ENCODE assay signal across 19 mouse cellular contexts in genomic region chr6:121176731-121177098, GRCm38 (mm10). TPM values are rescaled to one million over a fixed set of nuclear protein-coding genes. Genes with fewer than 3 reads are reported as not detected.
A peak's percentile ranks its signal among the peaks of the same experiment; 100 is the strongest.
DNase-seq lines count a peak whose midpoint lies in the region; ATAC-seq and TF ChIP-seq lines count a peak whose summit lies in the region.
"Had no signal": no experiment of that assay in that cellular context is flagged by ENCODE, and none has a peak within 500 bp of the region (broad histone marks: within the 10 kb centered on the region; RNA-seq: fewer than 3 reads in every experiment).

No protein-coding gene starts in this region.

- no peaks in the 10 kb centered on the region for H3K36me3 ChIP-seq in liver, adult 2 months (ENCODE audit: control insufficient read depth, insufficient read depth, low read length)
- H3K36me3 ChIP-seq in intestine, embryonic 16.5 days (ENCODE audit: control insufficient read depth, insufficient read depth, low read length), result no peaks in the 10 kb centered on the region
- H3K36me3 ChIP-seq in stomach, postnatal 0 days (ENCODE audit: control insufficient read depth, insufficient read depth, low read length), result no peaks in the 10 kb centered on the region
- H3K36me3 ChIP-seq: forebrain, embryonic 15.5 days; kidney, embryonic 15.5 days; midbrain, embryonic 10.5 days had no signal

- peak overlapping the region; percentile 42 for H3K4me2 ChIP-seq in intestine, embryonic 16.5 days (ENCODE audit: low read depth, low read length)
- peak overlapping the region; percentile 27; the same call in 1 of the 2 replicates for H3K4me2 ChIP-seq in stomach, postnatal 0 days (replicated peaks; ENCODE audit: low read depth)
- H3K4me2 ChIP-seq: forebrain, embryonic 15.5 days; kidney, embryonic 15.5 days; liver, embryonic 11.5 days had no signal

- no peak for TF ChIP-seq CTCF in gastrocnemius, adult 2 months (IDR thresholded peaks at IDR 0.05)
- no peak for TF ChIP-seq CTCF in liver, adult 2 months (IDR thresholded peaks at IDR 0.05; ENCODE audit: low read depth, low read length)
- TF ChIP-seq CTCF in stomach, postnatal 0 days (IDR thresholded peaks at IDR 0.05; ENCODE audit: low read depth), result no peak

- H3K4me1 ChIP-seq in liver, adult 2 months (ENCODE audit: control insufficient read depth, insufficient read depth, low read length), result peaks cover 17% of the 10 kb centered on the region
- H3K4me1 ChIP-seq in intestine, embryonic 16.5 days (ENCODE audit: control insufficient read depth, insufficient read depth, low read length), result peaks cover 11% of the 10 kb centered on the region
- no peaks in the 10 kb centered on the region for H3K4me1 ChIP-seq in stomach, postnatal 0 days (replicated peaks; ENCODE audit: control insufficient read depth, insufficient read depth)

- no peaks in the 10 kb centered on the region for H3K79me2 ChIP-seq in liver, adult 2 months (ENCODE audit: control insufficient read depth, insufficient read depth, low read length)

- no peak overlapping the region for H3K9ac ChIP-seq in liver, adult 2 months (ENCODE audit: low read depth, low read length)
- H3K9ac ChIP-seq in intestine, embryonic 16.5 days (ENCODE audit: low read depth, low read length), result 0 out of 2 replicates have a peak overlapping the region, but pooled peaks have one; percentile 34
- no peak overlapping the region for H3K9ac ChIP-seq in stomach, postnatal 0 days (ENCODE audit: low read length)
- H3K9ac ChIP-seq: forebrain, embryonic 15.5 days; kidney, embryonic 15.5 days; liver, postnatal 0 days had no signal

- intact Hi-C loops in gastrocnemius, adult 2 months (cut with DNase I), result no loop called here

- no peaks in the 10 kb centered on the region for H3K9me3 ChIP-seq in intestine, embryonic 16.5 days (ENCODE audit: control insufficient read depth, low read length)
- H3K9me3 ChIP-seq in stomach, postnatal 0 days (ENCODE audit: control insufficient read depth, low read length), result no peaks in the 10 kb centered on the region
- H3K9me3 ChIP-seq: forebrain, embryonic 15.5 days; kidney, embryonic 15.5 days; midbrain, embryonic 10.5 days had no signal

- no peak for TF ChIP-seq EP300 in stomach, postnatal 0 days (optimal IDR thresholded peaks at IDR 0.05)

- ATAC-seq in intestine, embryonic 16.5 days, result no peak
- 0 out of 2 replicates have a peak, but pooled peaks have one; percentile 0 for ATAC-seq in stomach, postnatal 0 days (ENCODE audit: low FRiP score, low TSS enrichment)
- no peak for ATAC-seq in CD4-positive, CD25-positive, alpha-beta regulatory T cell, adult 4 months
- ATAC-seq: forebrain, embryonic 15.5 days; liver, postnatal 0 days; lung, postnatal 0 days; Patski had no signal

- DNase-seq in gastrocnemius, adult 2 months, result no peak
- no peak for DNase-seq in gastrocnemius, postnatal 4 days (ENCODE audit: low spot score in 2 of 2)
- no peak for DNase-seq in liver, adult 2 months (ENCODE audit: extremely low read depth, low read depth, low spot score)
- DNase-seq in liver, result no peak
- DNase-seq in stomach, postnatal 0 days (ENCODE audit: low spot score), result no peak
- DNase-seq in ovary, postnatal 14 days (ENCODE audit: low spot score), result no peak
- DNase-seq: cerebellum, adult 11 months; gastrocnemius, postnatal 25 days; liver, postnatal 0 days; right cerebral cortex, adult 18-20 months; thymus, postnatal 25 days had no signal

- TF ChIP-seq POLR2A in liver, adult 2 months (IDR thresholded peaks at IDR 0.05; ENCODE audit: extremely low read depth, insufficient read depth, low read length), result no peak

- 87% methylated on average over 4 of the region's 4 CpGs for WGBS in liver, adult 2 months
- 53% methylated on average over 4 of the region's 4 CpGs for WGBS in intestine, embryonic 16.5 days
- 52% methylated on average over 4 of the region's 4 CpGs for WGBS in stomach, postnatal 0 days

- H3K4me3 ChIP-seq in gastrocnemius, adult 2 months, result no peak overlapping the region
- H3K4me3 ChIP-seq in liver, adult 2 months (ENCODE audit: insufficient read depth, low read depth, low read length), result no peak overlapping the region
- H3K4me3 ChIP-seq in intestine, embryonic 16.5 days (ENCODE audit: low read length), result no peak overlapping the region
- H3K4me3 ChIP-seq in stomach, postnatal 0 days (ENCODE audit: low read depth, low read length), result no peak overlapping the region
- H3K4me3 ChIP-seq: forebrain, embryonic 15.5 days; kidney, embryonic 15.5 days; midbrain, embryonic 10.5 days had no signal

- peak overlapping the region; percentile 28; the same call in 1 of the 2 replicates for H3K27ac ChIP-seq in gastrocnemius, adult 2 months
- peak overlapping the region; percentile 34; the same call in 1 of the 2 replicates for H3K27ac ChIP-seq in liver, adult 2 months (replicated peaks; ENCODE audit: insufficient read depth, low read depth, low read length)
- H3K27ac ChIP-seq in intestine, embryonic 16.5 days (ENCODE audit: low read length), result peak overlapping the region; percentile 90
- H3K27ac ChIP-seq in stomach, postnatal 0 days (replicated peaks), result peak overlapping the region; percentile 86
- H3K27ac ChIP-seq: forebrain, embryonic 15.5 days; kidney, embryonic 15.5 days; midbrain, embryonic 10.5 days had no signal

- no peaks in the 10 kb centered on the region for H3K27me3 ChIP-seq in liver, adult 2 months (ENCODE audit: control insufficient read depth, insufficient read depth, low read length)
- H3K27me3 ChIP-seq in intestine, embryonic 16.5 days (replicated peaks; ENCODE audit: control insufficient read depth, insufficient read depth, low read length), result no peaks in the 10 kb centered on the region
- no peaks in the 10 kb centered on the region for H3K27me3 ChIP-seq in stomach, postnatal 0 days (ENCODE audit: control insufficient read depth, insufficient read depth, low read length)
- H3K27me3 ChIP-seq: forebrain, embryonic 15.5 days; kidney, embryonic 15.5 days; Patski had no signal

RNA-seq across cellular contexts. Expression of gene Pex26, which starts 6.8 kb away (rescaled TPM):
- 1 to 10 TPM; 3.5 to 3.8 TPM for total RNA-seq in gastrocnemius, adult 2 months (2021)
- 1 to 10 TPM; 5.8 to 6.1 TPM for total RNA-seq in gastrocnemius, postnatal 4 days (2021)
- total RNA-seq in liver, adult 2 months (2014; rRNA removed), result 10.0 and 13.2 TPM in 2 replicates
- polyA plus RNA-seq in liver, adult 2 months (2012; rRNA removed), result 20.4 and 23.5 TPM in 2 replicates
- 13.4 and 14.8 TPM in 2 replicates for polyA plus RNA-seq in intestine, embryonic 16.5 days (2015; fragmentation: Nextera tagmentation; extraction: Ambion mirVana)
- 6.2 and 6.5 TPM in 2 replicates for polyA plus RNA-seq in stomach, postnatal 0 days (2015; fragmentation: Nextera tagmentation; extraction: Ambion mirVana)
- 1 to 10 TPM; 2.3 to 4.3 TPM for polyA plus RNA-seq in CD4-positive, CD25-positive, alpha-beta regulatory T cell, adult 4 months (2017; shearing (Covaris generic))

RNA-seq across cellular contexts. Expression of gene Tuba8, which starts 33.8 kb away (rescaled TPM):
- 100 to 1,000 TPM; 201 to 248 TPM for total RNA-seq in gastrocnemius, adult 2 months (2021)
- total RNA-seq in gastrocnemius, postnatal 4 days (2021), result 10 to 100 TPM; 26.4 to 36.8 TPM
- total RNA-seq in liver, adult 2 months (2014; rRNA removed), result 0.55 and 1.9 TPM in 2 replicates
- 1.5 and 1.6 TPM in 2 replicates for polyA plus RNA-seq in liver, adult 2 months (2012; rRNA removed)
- polyA plus RNA-seq in intestine, embryonic 16.5 days (2015; fragmentation: Nextera tagmentation; extraction: Ambion mirVana), result 0.44 and 0.68 TPM in 2 replicates
- 0.06 and 0.13 TPM in 2 replicates for polyA plus RNA-seq in stomach, postnatal 0 days (2015; fragmentation: Nextera tagmentation; extraction: Ambion mirVana)
- polyA plus RNA-seq in CD4-positive, CD25-positive, alpha-beta regulatory T cell, adult 4 months (2017; shearing (Covaris generic)), result 1 to 10 TPM in 1 of 2 experiments, under 1 TPM in 1; 0.34 to 1.2 TPM

RNA-seq across cellular contexts. Expression of gene Mical3, which starts 45.9 kb away (rescaled TPM):
- 10 to 100 TPM; 53.3 to 71.9 TPM for total RNA-seq in gastrocnemius, adult 2 months (2021)
- total RNA-seq in gastrocnemius, postnatal 4 days (2021), result 100 to 1,000 TPM in 1 of 2 experiments, 10 to 100 TPM in 1; 99.9 to 103 TPM
- total RNA-seq in liver, adult 2 months (2014; rRNA removed), result 5.8 and 9.0 TPM in 2 replicates
- 7.9 and 8.8 TPM in 2 replicates for polyA plus RNA-seq in liver, adult 2 months (2012; rRNA removed)
- polyA plus RNA-seq in intestine, embryonic 16.5 days (2015; fragmentation: Nextera tagmentation; extraction: Ambion mirVana), result 4.8 and 5.5 TPM in 2 replicates
- 4.1 and 4.5 TPM in 2 replicates for polyA plus RNA-seq in stomach, postnatal 0 days (2015; fragmentation: Nextera tagmentation; extraction: Ambion mirVana)
- polyA plus RNA-seq in CD4-positive, CD25-positive, alpha-beta regulatory T cell, adult 4 months (2017; shearing (Covaris generic)), result 10 to 100 TPM in 1 of 2 experiments, 1 to 10 TPM in 1; 9.9 to 11.8 TPM

Comparison
In these comparisons a context has a peak if more than half of its experiments do, and no peak if none do; other contexts are left out.
1. H3K27ac ChIP-seq: peak in every context shown above with its lines; median percentile 90 in intestine, embryonic 16.5 days; 86 in stomach, postnatal 0 days; 34 in liver, adult 2 months; 28 in gastrocnemius, adult 2 months.